Mouse (Mus musculus): ENCODE measurements around the gene Tcf7l2.

DNA sequence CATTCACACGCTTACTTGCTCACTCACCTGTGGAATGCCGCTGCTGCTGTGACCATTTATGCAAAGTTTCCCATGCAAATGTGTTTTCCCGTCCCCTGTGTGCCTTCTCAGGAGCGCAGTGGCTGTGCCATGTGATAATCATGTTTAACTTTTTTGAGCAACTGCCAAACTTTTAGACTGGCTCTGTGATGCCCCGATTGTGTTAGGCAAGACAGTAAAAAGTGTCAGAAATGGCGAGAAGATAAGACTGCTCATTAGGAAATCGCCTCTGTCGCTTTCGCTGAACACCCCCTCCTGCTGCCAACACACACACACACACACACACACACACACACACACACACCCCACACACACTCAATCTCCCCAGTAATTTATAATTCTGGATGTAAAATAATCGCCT lies 39.5 kb downstream of the Tcf7l2 start:
- TF ChIP-seq CTCF (IDR thresholded peaks at IDR 0.05; ENCODE audit: low read depth, low read length) (no peak), GATA1 (IDR thresholded peaks at IDR 0.05; ENCODE audit: borderline replicate concordance, low read length) (no peak)

Measured in G1E (cell line).